Mouse (Mus musculus) embryonic facial prominence, embryonic 10.5 days (tissue): ENCODE data around the gene Mdh2. TPM values are rescaled to one million over a fixed set of nuclear protein-coding genes. Genes with fewer than 3 reads are reported as not detected.

Source experiments
- DNase-seq: peaks from one replicate; pipeline ENCODE4 v3.0.0-alpha.2; 2017; ENCODE audit warnings: low spot score
- H3K27ac ChIP-seq: fragments of 300-500 bp; sonication (generic); replicated peaks from 2 replicates; pipeline ENCODE4 v1.5.1; 2016; ENCODE audit warnings: mild to moderate bottlenecking
- H3K27me3 ChIP-seq: fragments of 300-500 bp; sonication (generic); replicated peaks from 2 replicates; pipeline ENCODE4 v1.6.1; 2016; ENCODE audit warnings: low read depth, mild to moderate bottlenecking; ENCODE audit not compliant: poor library complexity, severe bottlenecking
- H3K36me3 ChIP-seq: fragments of 300-500 bp; sonication (generic); replicated peaks from 2 replicates; pipeline ENCODE4 v1.6.1; 2016; ENCODE audit warnings: mild to moderate bottlenecking, moderate library complexity
- H3K4me1 ChIP-seq: fragments of 300-500 bp; sonication (generic); 2 replicates; pipeline ENCODE4 v1.6.1; 2016
- H3K4me3 ChIP-seq: fragments of 300-500 bp; sonication (generic); 2 replicates; pipeline ENCODE4 v1.5.1; 2016; ENCODE audit warnings: mild to moderate bottlenecking, moderate library complexity
- H3K9me3 ChIP-seq: fragments of 300-500 bp; sonication (generic); 2 replicates; pipeline ENCODE4 v1.6.1; 2016; ENCODE audit warnings: mild to moderate bottlenecking
- WGBS: fragments of 180-500 bp; shearing (Covaris S2); methylation state at CpG from one replicate; pipeline ENCODE4 v1.1.7; 2016; 5-methylcytosine and 5-hydroxymethylcytosine counted together
- polyA plus RNA-seq: library from polyadenylated mRNA; unstranded; fragments of >200 nt; fragmentation: Nextera tagmentation; extraction: Ambion mirVana; gene quantifications from 2 replicates; pipeline ENCODE4 v1.2.1, GENCODE M21; 2016

The Mdh2 gene
- polyA plus RNA-seq, 1 experiment from 2014 or later: 603 TPM

DNA sequence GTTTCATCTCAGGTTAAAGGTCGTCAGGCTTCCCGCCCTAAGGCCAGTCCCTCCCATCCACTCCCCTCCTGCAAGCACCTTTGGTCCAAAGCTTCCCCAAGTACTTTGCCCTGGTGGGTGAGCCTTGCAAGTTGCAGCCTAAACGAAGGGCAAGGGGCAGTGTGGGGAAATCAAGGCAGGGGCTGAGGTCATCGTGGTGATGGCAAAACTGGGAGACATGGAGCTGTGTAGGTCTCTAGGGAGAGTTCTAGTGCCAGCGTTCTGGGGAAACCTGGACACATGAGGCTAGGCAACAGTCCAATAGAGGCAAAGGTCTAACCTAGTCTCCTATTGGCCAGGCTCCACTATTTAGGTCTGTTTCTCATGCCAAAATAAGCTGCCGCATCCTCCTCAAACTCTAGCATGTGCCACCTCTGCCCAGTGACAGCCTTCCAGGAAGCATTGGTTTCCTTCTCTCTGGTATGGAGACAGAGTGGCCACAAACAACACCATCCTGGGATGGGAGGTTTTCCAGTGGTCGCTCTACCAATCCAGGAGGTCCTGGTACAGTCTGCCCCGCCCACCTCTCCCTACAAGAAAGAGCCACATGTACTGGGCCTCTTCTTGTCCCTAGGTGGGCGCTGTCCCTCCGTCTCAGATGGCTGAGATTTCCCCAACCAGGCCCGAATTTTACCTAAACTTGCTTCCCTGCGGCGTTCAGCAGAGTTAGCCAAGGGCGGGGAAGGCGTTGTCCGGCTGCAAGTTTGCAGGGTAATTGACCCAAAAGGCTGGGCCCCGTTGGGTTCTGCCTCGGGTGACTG is 35.1 kb upstream of the Mdh2 start:
- peak; percentile 72 for DNase-seq
- Histone ChIP-seq H3K27me3 (peaks cover 13% of the 10 kb centered on the region; the same call in 1 of the 2 replicates), H3K4me3 (peak overlapping the region; percentile 81), H3K4me1 (peaks cover 25% of the 10 kb centered on the region), H3K27ac (peak overlapping the region; percentile 74), H3K36me3 (peaks cover 33% of the 10 kb centered on the region), H3K9me3 (peaks cover 9% of the 10 kb centered on the region; the same call in 1 of the 2 replicates)
- 19% methylated on average over 18 of the region's 18 CpGs for WGBS

GRCm38 (mm10) chr5:135743741-135744609 is 34.3 kb upstream of the Mdh2 start, which contains the start of gene Tmem120a:
Gene Tmem120a (minus strand): TSS chr5:135744448.
- under 1% methylated on average over 60 of the region's 60 CpGs for WGBS
- H3K27ac ChIP-seq: peak within 1 kb of the TSS; percentile 74
- peak; percentile 97 for DNase-seq
- peak within 1 kb of the TSS; percentile 81 for H3K4me3 ChIP-seq
- peaks cover 27% of the 10 kb centered on the region for H3K36me3 ChIP-seq
- H3K27me3 ChIP-seq: peaks cover 13% of the 10 kb centered on the region; the same call in 1 of the 2 replicates
- peaks cover 9% of the 10 kb centered on the region; the same call in 1 of the 2 replicates for H3K9me3 ChIP-seq
- peaks cover 25% of the 10 kb centered on the region for H3K4me1 ChIP-seq

- Histone ChIP-seq H3K27ac (peak overlapping the region; percentile 74), H3K27me3 (peaks cover 13% of the 10 kb centered on the region; the same call in 1 of the 2 replicates), H3K36me3 (peaks cover 23% of the 10 kb centered on the region), H3K4me1 (peaks cover 25% of the 10 kb centered on the region), H3K9me3 (peaks cover 9% of the 10 kb centered on the region; the same call in 1 of the 2 replicates), H3K4me3 (peak overlapping the region; percentile 81)
- DNase-seq: no peak
- 11% methylated on average over 12 of the region's 12 CpGs for WGBS
Measured at GRCm38 (mm10) chr5:135744742-135745141, 33.5 kb upstream of the Mdh2 start.

DNA sequence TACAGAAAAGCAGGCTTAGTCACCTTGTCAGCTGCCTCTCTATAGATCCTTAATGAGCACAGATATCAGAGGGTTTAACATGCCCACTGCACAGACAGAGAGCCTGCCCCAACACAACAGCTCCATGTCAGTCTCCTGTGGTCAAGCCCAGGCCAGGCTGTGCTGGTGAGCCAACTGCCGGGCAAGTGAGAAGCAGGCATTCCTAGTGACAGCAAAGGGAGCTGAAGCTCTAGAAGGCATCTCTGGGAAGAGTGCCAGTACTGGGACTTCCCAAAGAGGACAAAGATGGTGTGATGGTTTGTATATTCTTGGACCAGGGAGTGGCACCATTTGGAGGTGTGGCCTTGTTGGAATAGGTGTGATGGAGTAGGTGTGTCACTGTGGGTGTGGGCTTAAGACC is 27.2 kb upstream of the Mdh2 start:
- Histone ChIP-seq H3K27ac (no peak overlapping the region), H3K27me3 (0 out of 2 replicates have a peak, but pooled peaks cover 1% of the 10 kb centered on the region), H3K9me3 (peaks cover 9% of the 10 kb centered on the region; the same call in 1 of the 2 replicates), H3K36me3 (no peaks in the 10 kb centered on the region), H3K4me3 (no peak overlapping the region), H3K4me1 (no peaks in the 10 kb centered on the region)
- no peak for DNase-seq
- WGBS: 84% methylated on average over 1 of the region's 1 CpGs

DNA sequence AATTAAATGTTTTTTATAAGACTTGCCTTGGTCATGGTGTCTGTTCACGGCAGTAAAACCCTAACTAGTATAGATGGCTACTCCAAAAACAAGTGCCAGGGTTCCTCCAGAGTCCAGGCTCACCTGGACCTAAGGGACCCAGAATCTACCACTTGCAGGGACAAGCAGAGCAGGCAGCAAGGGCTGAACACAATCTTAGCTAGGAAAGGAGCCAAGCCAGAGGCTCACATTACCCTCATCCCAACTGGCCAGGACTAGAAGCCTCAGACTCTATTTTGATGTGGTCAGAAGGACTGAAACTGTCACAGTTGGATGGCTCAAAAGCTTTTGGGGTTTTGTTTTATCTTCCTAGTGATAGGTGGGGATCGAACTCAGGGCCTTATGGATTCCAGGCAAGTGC is 26.7 kb upstream of the Mdh2 start:
- 82% methylated on average over 2 of the region's 2 CpGs for WGBS
- H3K9me3 ChIP-seq: peaks cover 9% of the 10 kb centered on the region; the same call in 1 of the 2 replicates
- no peak for DNase-seq

GRCm38 (mm10) chr5:135761881-135762280 is 16.4 kb upstream of the Mdh2 start:
- DNase-seq: no peak
- no peak overlapping the region for H3K27ac ChIP-seq
- no peaks in the 10 kb centered on the region for H3K9me3 ChIP-seq
- peaks cover 3% of the 10 kb centered on the region; the same call in 1 of the 2 replicates for H3K4me1 ChIP-seq
- H3K4me3 ChIP-seq: no peak overlapping the region
- WGBS: 76% methylated on average over 3 of the region's 3 CpGs
- no peaks in the 10 kb centered on the region; the same call in 1 of the 2 replicates for H3K27me3 ChIP-seq
- H3K36me3 ChIP-seq: no peaks in the 10 kb centered on the region

More for the DNA sequence above, 26.7 kb upstream of the Mdh2 start:
- Histone ChIP-seq H3K4me3 (no peak overlapping the region), H3K27me3 (no peaks in the 10 kb centered on the region), H3K4me1 (no peaks in the 10 kb centered on the region), H3K36me3 (no peaks in the 10 kb centered on the region), H3K27ac (no peak overlapping the region)

DNA sequence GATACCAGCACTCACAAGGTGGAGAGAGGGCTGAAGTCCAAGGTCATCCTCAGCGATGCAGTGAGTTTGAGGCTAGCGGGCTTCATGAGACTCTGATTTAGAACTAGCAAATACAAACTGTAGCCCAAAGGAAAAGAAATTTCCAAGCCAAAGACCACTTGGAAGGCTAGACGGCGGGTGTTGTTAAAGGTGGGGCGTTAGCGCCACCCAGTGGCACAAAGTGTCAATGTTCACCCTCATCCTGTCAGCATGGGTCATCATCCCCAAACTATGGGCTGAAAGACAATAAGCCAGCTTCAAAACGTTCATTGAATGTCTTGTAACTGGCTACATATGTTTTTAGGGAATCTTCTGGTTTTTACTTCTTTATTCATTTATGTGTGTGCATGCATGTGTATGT is 14.8 kb upstream of the Mdh2 start:
- DNase-seq: peak; percentile 80
- Histone ChIP-seq H3K9me3 (no peaks in the 10 kb centered on the region), H3K27ac (no peak overlapping the region), H3K4me1 (peaks cover 3% of the 10 kb centered on the region; the same call in 1 of the 2 replicates), H3K4me3 (no peak overlapping the region), H3K36me3 (no peaks in the 10 kb centered on the region), H3K27me3 (no peaks in the 10 kb centered on the region; the same call in 1 of the 2 replicates)
- 2% methylated on average over 7 of the region's 7 CpGs for WGBS

DNA sequence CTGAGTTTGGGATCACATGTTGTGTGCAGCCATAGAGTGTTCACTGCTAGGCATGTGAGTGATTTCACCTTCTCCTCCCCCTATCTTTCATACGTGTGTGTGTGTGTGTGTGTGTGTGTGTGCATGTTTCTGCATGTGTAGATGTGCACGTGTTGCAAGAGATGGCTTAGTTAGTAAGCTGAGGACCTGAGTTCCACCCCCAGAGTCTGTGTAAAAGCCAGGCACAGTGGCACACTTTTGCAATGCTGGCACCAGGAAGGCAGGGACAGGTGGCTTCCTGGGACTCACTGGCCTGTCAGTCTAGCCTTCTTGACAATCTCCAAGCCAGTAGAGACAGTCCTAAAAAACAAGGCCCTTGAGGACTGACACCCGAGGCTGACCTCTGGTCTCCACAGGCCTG is 13.3 kb upstream of the Mdh2 start:
- no peak for DNase-seq
- H3K4me1 ChIP-seq: no peaks in the 10 kb centered on the region
- H3K36me3 ChIP-seq: no peaks in the 10 kb centered on the region
- no peaks in the 10 kb centered on the region for H3K9me3 ChIP-seq
- H3K27ac ChIP-seq: no peak overlapping the region
- no peaks in the 10 kb centered on the region; the same call in 1 of the 2 replicates for H3K27me3 ChIP-seq
- H3K4me3 ChIP-seq: no peak overlapping the region
- 69% methylated on average over 3 of the region's 3 CpGs for WGBS

GRCm38 (mm10) chr5:135772519-135772918 is 5.8 kb upstream of the Mdh2 start:
- H3K36me3 ChIP-seq: no peaks in the 10 kb centered on the region
- no peak overlapping the region for H3K4me3 ChIP-seq
- WGBS: 53% methylated on average over 3 of the region's 3 CpGs
- 0 out of 2 replicates have a peak, but pooled peaks cover 5% of the 10 kb centered on the region for H3K27me3 ChIP-seq
- no peak for DNase-seq
- H3K9me3 ChIP-seq: no peaks in the 10 kb centered on the region
- H3K27ac ChIP-seq: no peak overlapping the region
- H3K4me1 ChIP-seq: peaks cover 7% of the 10 kb centered on the region

DNA sequence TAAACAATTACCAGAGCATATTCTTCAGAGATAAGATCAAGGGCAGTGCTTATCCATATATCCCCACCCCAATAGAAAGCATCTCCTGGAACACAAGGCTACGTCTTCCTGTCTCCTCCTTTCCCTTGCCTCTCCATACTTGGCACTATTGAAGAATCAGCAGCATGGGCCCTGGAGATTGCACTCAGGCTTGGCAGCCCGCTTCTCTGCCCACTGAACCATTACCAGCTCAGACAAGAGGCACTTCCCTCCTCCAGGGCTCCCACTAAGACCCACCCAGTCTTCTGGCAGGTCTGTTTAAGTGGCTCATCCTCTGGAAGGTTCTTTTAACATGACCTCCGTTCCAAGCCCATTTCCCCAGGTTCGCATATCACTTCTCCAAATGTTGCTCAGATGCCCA is 1.7 kb upstream of the Mdh2 start:
- Histone ChIP-seq H3K27me3 (0 out of 2 replicates have a peak, but pooled peaks cover 5% of the 10 kb centered on the region), H3K36me3 (peaks cover 17% of the 10 kb centered on the region), H3K4me3 (no peak overlapping the region), H3K9me3 (no peaks in the 10 kb centered on the region), H3K27ac (no peak overlapping the region), H3K4me1 (peaks cover 34% of the 10 kb centered on the region)
- WGBS: 77% methylated on average over 4 of the region's 4 CpGs
- no peak for DNase-seq

GRCm38 (mm10) chr5:135777796-135778470 is 347 bp upstream of the Mdh2 start, which contains the start of gene Styxl1:
Gene Styxl1 (minus strand): TSS chr5:135778385.
- Histone ChIP-seq H3K27me3 (0 out of 2 replicates have a peak, but pooled peaks cover 5% of the 10 kb centered on the region), H3K36me3 (peaks cover 31% of the 10 kb centered on the region), H3K27ac (peak within 1 kb of the TSS; percentile 96), H3K4me1 (peaks cover 34% of the 10 kb centered on the region), H3K9me3 (no peaks in the 10 kb centered on the region), H3K4me3 (peak within 1 kb of the TSS; percentile 93)
- WGBS: under 1% methylated on average over 45 of the region's 45 CpGs
- DNase-seq: no peak
